Comparison of ENCODE assay signal across 20 mouse cellular contexts in the genomic region with DNA sequence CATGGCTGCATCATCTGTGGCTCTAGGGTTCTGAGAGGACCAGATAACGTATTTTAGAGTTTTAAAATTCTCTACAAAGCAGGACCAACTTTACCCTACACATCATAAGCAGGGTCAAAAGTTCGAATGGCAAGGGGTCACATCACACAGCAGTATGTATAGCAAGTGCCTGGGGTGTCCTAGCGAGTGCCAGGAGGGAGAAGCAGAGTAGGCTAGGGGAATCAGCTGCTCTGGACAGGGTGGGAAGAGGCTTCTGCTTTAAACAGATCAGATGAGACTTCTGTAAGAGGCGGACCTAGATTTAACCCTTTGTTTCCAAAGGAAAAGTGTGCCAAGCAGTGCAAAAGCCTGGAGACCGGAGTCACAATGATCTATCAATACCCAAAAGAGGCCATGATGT.
DNase-seq lines count a peak whose midpoint lies in the region; ATAC-seq and TF ChIP-seq lines count a peak whose summit lies in the region.
"Had no signal": no experiment of that assay in that cellular context is flagged by ENCODE, and none has a peak within 500 bp of the region (broad histone marks: within the 10 kb centered on the region; RNA-seq: fewer than 3 reads in every experiment).

No protein-coding gene starts in this region.

- TF ChIP-seq CTCF in layer of hippocampus, adult 2 months (conservative IDR thresholded peaks at IDR 0.05) = no peak

- peak; percentile 29; the same call in 1 of the 2 replicates for ATAC-seq in cerebellum, adult (ENCODE audit: insufficient number of reproducible peaks, low FRiP score, low TSS enrichment)
- ATAC-seq: CD4-positive, CD25-positive, alpha-beta regulatory T cell, adult 4 months; intestine, embryonic 15.5 days had no signal

- no peaks in the 10 kb centered on the region for H3K9me3 ChIP-seq in heart, embryonic 10.5 days
- H3K9me3 ChIP-seq: embryonic facial prominence, embryonic 10.5 days; forebrain, embryonic 15.5 days; heart, embryonic 12.5 days; intestine, embryonic 15.5 days had no signal

- peaks cover 13% of the 10 kb centered on the region; the same call in 1 of the 2 replicates for H3K4me1 ChIP-seq in heart, embryonic 10.5 days
- H3K4me1 ChIP-seq: heart, embryonic 12.5 days had no signal

- no peaks in the 10 kb centered on the region for H3K36me3 ChIP-seq in heart, embryonic 10.5 days
- H3K36me3 ChIP-seq: embryonic facial prominence, embryonic 10.5 days; forebrain, embryonic 15.5 days; G1E; heart, embryonic 12.5 days; intestine, embryonic 15.5 days had no signal

- no peak overlapping the region for H3K4me3 ChIP-seq in heart, embryonic 10.5 days
- H3K4me3 ChIP-seq in layer of hippocampus, adult 2 months = peak overlapping the region; percentile 8; the same call in 1 of the 2 replicates
- H3K4me3 ChIP-seq: embryonic facial prominence, embryonic 10.5 days; forebrain, embryonic 15.5 days; heart, adult 2 months; heart, embryonic 12.5 days; intestine, embryonic 15.5 days had no signal

- H3K27me3 ChIP-seq in heart, embryonic 10.5 days (ENCODE audit: insufficient read depth, poor library complexity, severe bottlenecking) = peaks cover 46% of the 10 kb centered on the region
- H3K27me3 ChIP-seq: forebrain, embryonic 15.5 days; intestine, embryonic 15.5 days had no signal

- H3K27ac ChIP-seq in heart, embryonic 10.5 days = no peak overlapping the region
- H3K27ac ChIP-seq in layer of hippocampus, adult 2 months = peak overlapping the region; percentile 69; the same call in 1 of the 2 replicates
- H3K27ac ChIP-seq: embryonic facial prominence, embryonic 10.5 days; forebrain, embryonic 15.5 days; heart, adult 2 months; intestine, embryonic 15.5 days had no signal

- 60% methylated on average over 5 of the region's 5 CpGs for WGBS in heart, embryonic 10.5 days

- DNase-seq in cerebellum, adult 9-10 months = no peak
- DNase-seq in heart, embryonic 10.5 days (ENCODE audit: low spot score) = peak; percentile 36
- DNase-seq in heart, postnatal 14 days = no peak
- DNase-seq in layer of hippocampus, adult 2 months (ENCODE audit: low spot score in 2 of 2) = no peak
- DNase-seq in layer of hippocampus, postnatal 36 days = no peak
- peak; percentile 32 for DNase-seq in retina, embryonic 14.5 days (ENCODE audit: low spot score)
- no peak for DNase-seq in retina, postnatal 1 day
- DNase-seq: adrenal gland, adult 8-10 months; adrenal gland, postnatal 36 days; B cell, adult 2 months; gastrocnemius, postnatal 36 days; heart, adult 2 months; heart, postnatal 36 days had no signal

- intact Hi-C loops in heart, postnatal 14 days (cut with DNase I) = no loop called here

Comparison
In these comparisons a context has a peak if more than half of its experiments do, and no peak if none do; other contexts are left out.
1. DNase-seq: peak in heart, embryonic 10.5 days (single experiment) and retina, embryonic 14.5 days (single experiment); none in cerebellum, adult 9-10 months (single experiment), heart, postnatal 14 days (0 of 2), layer of hippocampus, adult 2 months (0 of 2), layer of hippocampus, postnatal 36 days (0 of 2) and retina, postnatal 1 day (single experiment).